Mouse (Mus musculus) G1E (cell line): Measurements from ENCODE around the gene Dlgap3.

Experiments
- CTCF ChIP-seq: IDR thresholded peaks from 2 replicates; pipeline ENCODE4 v1.5.1; 2012; ENCODE audit warnings: low read depth, low read length, inconsistent platforms, mixed read lengths
- GATA1 ChIP-seq: IDR thresholded peaks from 2 replicates; pipeline ENCODE4 v1.6.1; 2012; ENCODE audit warnings: borderline replicate concordance, low read length, inconsistent platforms, mixed read lengths
- TAL1 ChIP-seq: conservative IDR thresholded peaks from 2 replicates; pipeline ENCODE4 v1.6.1; 2012; ENCODE audit warnings: low read depth, low read length, inconsistent platforms, mixed read lengths

DNA sequence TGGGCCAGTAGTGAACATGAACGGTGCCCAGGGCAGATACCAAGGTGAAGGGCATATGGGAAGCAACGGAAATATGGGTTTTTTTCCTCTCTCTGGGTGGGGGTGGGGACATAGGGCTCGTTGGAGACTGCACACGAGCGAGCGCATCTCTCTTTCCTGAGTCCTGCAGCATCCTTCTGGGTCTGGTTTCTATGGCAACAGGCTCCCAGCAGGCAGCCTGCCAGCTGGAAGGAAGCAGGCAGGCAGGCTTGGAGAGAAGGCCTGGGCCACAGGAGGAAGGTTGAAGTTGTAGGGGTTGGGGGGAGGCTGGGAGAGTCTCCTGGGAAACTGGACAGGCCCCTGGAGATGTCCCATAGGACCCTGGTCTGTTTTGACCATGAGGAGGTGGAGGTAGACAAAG is 63.0 kb downstream of the Dlgap3 start:
- TF ChIP-seq TAL1 (no peak), CTCF (no peak), GATA1 (no peak)
